8 mouse cellular contexts compared by ENCODE assay signal in the genomic region with DNA sequence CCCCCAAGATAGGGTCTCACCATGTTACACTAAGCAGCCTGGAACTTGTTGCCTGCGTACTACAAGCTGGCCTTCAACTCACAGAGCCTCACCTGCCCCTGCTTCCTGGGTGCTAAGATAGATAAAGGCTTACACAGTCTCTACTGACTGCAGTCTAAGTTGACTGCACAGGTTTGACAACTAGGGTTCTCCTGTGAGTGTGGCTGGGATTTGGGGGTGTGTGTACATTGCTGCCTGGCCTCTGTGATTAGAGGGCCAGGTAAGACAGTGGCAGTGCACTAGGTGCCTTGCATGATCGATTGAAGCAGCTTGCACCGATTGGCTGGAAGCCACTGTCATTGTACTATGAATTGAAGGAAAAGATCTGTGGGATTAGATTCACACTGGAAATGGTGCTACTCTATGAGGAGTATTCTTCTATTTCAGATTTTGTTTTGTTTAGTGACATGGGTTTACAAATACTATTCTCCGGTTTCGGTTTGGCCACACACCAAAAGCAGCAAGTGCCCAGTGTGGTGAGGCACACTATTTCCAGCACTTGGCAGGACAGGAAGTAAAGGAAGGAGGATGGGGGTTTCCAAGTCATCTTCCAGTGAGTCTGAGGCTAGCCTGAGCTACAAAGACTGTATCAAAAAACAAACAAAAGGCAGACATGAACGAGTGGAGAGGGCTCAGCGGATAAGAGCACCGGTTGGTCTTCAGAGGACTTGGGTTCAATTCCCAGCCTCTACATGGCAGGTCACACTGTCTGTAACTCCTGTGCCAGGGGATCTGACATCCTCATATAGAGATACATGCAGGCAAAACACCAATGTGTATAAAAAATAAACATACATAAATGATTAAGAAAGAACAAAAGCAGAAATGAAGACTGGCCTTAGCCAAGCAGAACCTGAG. TPM values are rescaled to one million over a fixed set of nuclear protein-coding genes. Genes with fewer than 3 reads are reported as not detected.
DNase-seq lines count a peak whose midpoint lies in the region; ATAC-seq and TF ChIP-seq lines count a peak whose summit lies in the region.

No protein-coding gene starts in this region.

- no peaks in the 10 kb centered on the region for H3K9me3 ChIP-seq in forebrain, embryonic 10.5 days
- no peaks in the 10 kb centered on the region for H3K9me3 ChIP-seq in limb, embryonic 14.5 days (ENCODE audit: control insufficient read depth, low read length)
- no peaks in the 10 kb centered on the region for H3K9me3 ChIP-seq in midbrain, embryonic 15.5 days

- 0 out of 2 replicates have a peak, but pooled peaks cover 3% of the 10 kb centered on the region for H3K36me3 ChIP-seq in forebrain, embryonic 10.5 days (replicated peaks)
- 0 out of 2 replicates have a peak, but pooled peaks cover 4% of the 10 kb centered on the region for H3K36me3 ChIP-seq in limb, embryonic 14.5 days (ENCODE audit: control insufficient read depth, insufficient read depth, low read length)
- no peaks in the 10 kb centered on the region for H3K36me3 ChIP-seq in midbrain, embryonic 15.5 days (replicated peaks)

- H3K4me2 ChIP-seq in limb, embryonic 14.5 days (replicated peaks; ENCODE audit: low read depth, low read length, severe bottlenecking), result peak overlapping the region; percentile 42
- peak overlapping the region; percentile 84 for H3K4me2 ChIP-seq in midbrain, embryonic 15.5 days

- ATAC-seq in limb, embryonic 14.5 days (ENCODE audit: low FRiP score, low read depth), result no peak; the same call in 1 of the 2 replicates
- peak; percentile 75 for ATAC-seq in midbrain, embryonic 15.5 days (replicated peaks)

- H3K4me1 ChIP-seq in forebrain, embryonic 10.5 days, result peaks cover 57% of the 10 kb centered on the region
- peaks cover 39% of the 10 kb centered on the region for H3K4me1 ChIP-seq in limb, embryonic 14.5 days (ENCODE audit: control insufficient read depth, insufficient read depth, low read length)
- H3K4me1 ChIP-seq in midbrain, embryonic 15.5 days, result peaks cover 43% of the 10 kb centered on the region

- WGBS in forebrain, embryonic 10.5 days, result 57% methylated on average over 8 of the region's 8 CpGs
- 61% methylated on average over 8 of the region's 8 CpGs for WGBS in limb, embryonic 14.5 days
- WGBS in midbrain, embryonic 15.5 days, result 56% methylated on average over 8 of the region's 8 CpGs

- H3K9ac ChIP-seq in limb, embryonic 14.5 days (ENCODE audit: low read depth, low read length, severe bottlenecking), result peak overlapping the region; percentile 78; the same call in 1 of the 2 replicates
- H3K9ac ChIP-seq in midbrain, embryonic 15.5 days, result peak overlapping the region; percentile 81

- TF ChIP-seq POLR2A in limb, embryonic 14.5 days (IDR thresholded peaks at IDR 0.05; ENCODE audit: borderline replicate concordance, extremely low read depth, insufficient read depth, insufficient read length), result no peak

- H3K27me3 ChIP-seq in forebrain, embryonic 10.5 days (ENCODE audit: poor library complexity, severe bottlenecking), result no peaks in the 10 kb centered on the region
- no peaks in the 10 kb centered on the region for H3K27me3 ChIP-seq in limb, embryonic 14.5 days (ENCODE audit: control insufficient read depth, insufficient read depth, low read length)
- H3K27me3 ChIP-seq in midbrain, embryonic 15.5 days (replicated peaks), result no peaks in the 10 kb centered on the region

- DNase-seq in thymus, postnatal 14 days, result peak; percentile 8
- no peak for DNase-seq in thymus, postnatal 36 days
- DNase-seq in forebrain, embryonic 10.5 days (ENCODE audit: extremely low spot score, low spot score), result no peak
- no peak for DNase-seq in limb, embryonic 14.5 days (ENCODE audit: low spot score)
- no peak for DNase-seq in spleen, adult 18-20 months
- no peak for DNase-seq in adrenal gland, adult 8-10 months
- no peak for DNase-seq in left cerebral cortex, adult 8-10 months (ENCODE audit: low spot score in 2 of 2)

- H3K27ac ChIP-seq in forebrain, embryonic 10.5 days, result peak overlapping the region; percentile 92
- H3K27ac ChIP-seq in limb, embryonic 14.5 days (replicated peaks; ENCODE audit: low read depth, low read length), result no peak overlapping the region; the same call in 1 of the 2 replicates
- peak overlapping the region; percentile 82 for H3K27ac ChIP-seq in midbrain, embryonic 15.5 days

- H3K4me3 ChIP-seq in forebrain, embryonic 10.5 days, result peak overlapping the region; percentile 79
- peak overlapping the region; percentile 59 for H3K4me3 ChIP-seq in limb, embryonic 14.5 days (replicated peaks; ENCODE audit: low read length)
- H3K4me3 ChIP-seq in midbrain, embryonic 15.5 days, result peak overlapping the region; percentile 71

RNA-seq across cellular contexts. Expression of gene Oaz2, which starts 7.9 kb away (rescaled TPM):
- 204 and 217 TPM in 2 replicates for polyA plus RNA-seq in forebrain, embryonic 10.5 days (2016; fragmentation: Nextera tagmentation; extraction: Ambion mirVana)
- 199 and 250 TPM in 2 replicates for polyA plus RNA-seq in limb, embryonic 14.5 days (2012; rRNA removed)
- polyA plus RNA-seq in limb, embryonic 14.5 days (2014; fragmentation: Nextera tagmentation; extraction: Ambion mirVana), result 221 and 260 TPM in 2 replicates
- 401 and 421 TPM in 2 replicates for polyA plus RNA-seq in midbrain, embryonic 15.5 days (2015; fragmentation: Nextera tagmentation; extraction: Ambion mirVana)
- total RNA-seq in adrenal gland, adult 8-10 months (2022), result 100 to 1,000 TPM; 138 to 203 (median 175) TPM
- 100 to 1,000 TPM; 221 to 258 (median 249) TPM for total RNA-seq in left cerebral cortex, adult 8-10 months (2022)

RNA-seq across cellular contexts. Expression of gene Rbpms2, which starts 46.3 kb away (rescaled TPM):
- polyA plus RNA-seq in forebrain, embryonic 10.5 days (2016; fragmentation: Nextera tagmentation; extraction: Ambion mirVana), result 24.2 and 24.7 TPM in 2 replicates
- 19.3 and 31.9 TPM in 2 replicates for polyA plus RNA-seq in limb, embryonic 14.5 days (2012; rRNA removed)
- polyA plus RNA-seq in limb, embryonic 14.5 days (2014; fragmentation: Nextera tagmentation; extraction: Ambion mirVana), result 10.3 and 13.8 TPM in 2 replicates
- polyA plus RNA-seq in midbrain, embryonic 15.5 days (2015; fragmentation: Nextera tagmentation; extraction: Ambion mirVana), result 3.6 and 3.8 TPM in 2 replicates
- 100 to 1,000 TPM in 1 of 4 experiments, 10 to 100 TPM in 3; 50.0 to 107 (median 75.9) TPM for total RNA-seq in adrenal gland, adult 8-10 months (2022)
- 1 to 10 TPM; 2.2 to 5.3 (median 3.0) TPM for total RNA-seq in left cerebral cortex, adult 8-10 months (2022)
